Mouse (Mus musculus) lung, embryonic 16.5 days (tissue): ENCODE results near the gene Tmem161a. TPM values are rescaled to one million over a fixed set of nuclear protein-coding genes. Genes with fewer than 3 reads are reported as not detected.

ENCODE experiments used
- ATAC-seq: fragments of 200-750 bp; cut with Nextera tagmentation; 2 replicates; pipeline ENCODE4 v1.8.0; 2017; ENCODE audit warnings: low read depth, mild to moderate bottlenecking, moderate library complexity
- H3K27ac ChIP-seq: fragments of 300-500 bp; sonication (generic); 2 replicates; pipeline ENCODE4 v1.5.1; 2014; ENCODE audit warnings: mild to moderate bottlenecking, control low read depth, low read length
- H3K27me3 ChIP-seq: fragments of 300-500 bp; sonication (generic); 2 replicates; pipeline ENCODE4 v1.6.1; 2014; ENCODE audit warnings: low read depth, low read length, mixed read lengths; ENCODE audit not compliant: control insufficient read depth, insufficient read depth
- H3K36me3 ChIP-seq: fragments of 300-500 bp; sonication (generic); 2 replicates; pipeline ENCODE4 v1.6.1; 2014; ENCODE audit warnings: low read length; ENCODE audit not compliant: control insufficient read depth, insufficient read depth
- H3K4me1 ChIP-seq: fragments of 300-500 bp; sonication (generic); replicated peaks from 2 replicates; pipeline ENCODE4 v1.6.1; 2014; ENCODE audit warnings: low read length, mixed read lengths; ENCODE audit not compliant: control insufficient read depth, insufficient read depth
- H3K4me2 ChIP-seq: fragments of 300-500 bp; sonication (generic); 2 replicates; pipeline ENCODE4 v1.6.1; 2014; ENCODE audit warnings: low read depth, low read length, control low read depth
- H3K4me3 ChIP-seq: fragments of 300-500 bp; sonication (generic); 2 replicates; pipeline ENCODE4 v1.5.1; 2014; ENCODE audit warnings: mild to moderate bottlenecking, low read length, control low read depth
- H3K9ac ChIP-seq: fragments of 300-500 bp; sonication (generic); 2 replicates; pipeline ENCODE4 v1.6.1; 2014; ENCODE audit warnings: low read length, control low read depth
- H3K9me3 ChIP-seq: fragments of 300-500 bp; sonication (generic); 2 replicates; pipeline ENCODE4 v1.6.1; 2016; ENCODE audit warnings: low read length; ENCODE audit not compliant: control insufficient read depth
- WGBS: fragments of 180-500 bp; shearing (Covaris S2); extraction: QIAGEN DNeasy Blood & Tissue Kit; methylation state at CpG from one replicate; pipeline ENCODE4 v1.1.7; 2014; 5-methylcytosine and 5-hydroxymethylcytosine counted together
- polyA plus RNA-seq: library from polyadenylated mRNA; unstranded; fragments of >200 nt; fragmentation: Nextera tagmentation; extraction: Ambion mirVana; gene quantifications from 2 replicates; pipeline ENCODE4 v1.2.1, GENCODE M21; 2015

The Tmem161a gene
- 68.8 and 69.9 TPM in 2 replicates for polyA plus RNA-seq

- peak within 1 kb of the TSS; percentile 75 for H3K4me3 ChIP-seq
- peak within 1 kb of the TSS; percentile 89 for H3K9ac ChIP-seq
- peaks cover 17% of the 10 kb centered on the region; the same call in 1 of the 2 replicates for H3K4me1 ChIP-seq
- peak within 1 kb of the TSS; percentile 75 for H3K4me2 ChIP-seq
- peak within 1 kb of the TSS; percentile 45 for H3K27ac ChIP-seq
- peaks cover 1% of the 10 kb centered on the region for H3K36me3 ChIP-seq
- H3K9me3 ChIP-seq: no peaks in the 10 kb centered on the region
- peak; percentile 99 for ATAC-seq
- no peaks in the 10 kb centered on the region for H3K27me3 ChIP-seq
- 3% methylated on average over 27 of the region's 27 CpGs for WGBS
Observed at GRCm38 (mm10) chr8:70172043-70172681, at the start of gene Tmem161a. Tmem161a (plus strand) TSS chr8:70172356.

GRCm38 (mm10) chr8:70122863-70123262, 49.3 kb upstream of the Tmem161a start:
- Histone ChIP-seq H3K36me3 (no peaks in the 10 kb centered on the region), H3K4me3 (no peak overlapping the region), H3K27me3 (peaks cover 20% of the 10 kb centered on the region), H3K4me1 (no peaks in the 10 kb centered on the region; the same call in 1 of the 2 replicates), H3K4me2 (no peak overlapping the region), H3K27ac (no peak overlapping the region), H3K9ac (no peak overlapping the region), H3K9me3 (no peaks in the 10 kb centered on the region)
- no peak for ATAC-seq
- WGBS: 47% methylated on average over 2 of the region's 2 CpGs

GRCm38 (mm10) chr8:70124992-70125391, 47.2 kb upstream of the Tmem161a start:
- Histone ChIP-seq H3K27me3 (peaks cover 4% of the 10 kb centered on the region), H3K4me2 (no peak overlapping the region)

GRCm38 (mm10) chr8:70128435-70128834, 43.7 kb upstream of the Tmem161a start:
- 53% methylated on average over 3 of the region's 3 CpGs for WGBS
- Histone ChIP-seq H3K4me1 (peaks cover 15% of the 10 kb centered on the region), H3K36me3 (no peaks in the 10 kb centered on the region), H3K4me2 (no peak overlapping the region), H3K9ac (no peak overlapping the region), H3K27ac (no peak overlapping the region), H3K27me3 (no peaks in the 10 kb centered on the region), H3K4me3 (no peak overlapping the region), H3K9me3 (no peaks in the 10 kb centered on the region)
- ATAC-seq: no peak

More at GRCm38 (mm10) chr8:70124992-70125391, 47.2 kb upstream of the Tmem161a start:
- no peak for ATAC-seq
- Histone ChIP-seq H3K36me3 (no peaks in the 10 kb centered on the region), H3K9me3 (no peaks in the 10 kb centered on the region), H3K9ac (no peak overlapping the region), H3K27ac (no peak overlapping the region), H3K4me3 (no peak overlapping the region), H3K4me1 (peaks cover 7% of the 10 kb centered on the region)
- WGBS: 51% methylated on average over 8 of the region's 8 CpGs

- H3K4me1 ChIP-seq: peaks cover 15% of the 10 kb centered on the region
- H3K27ac ChIP-seq: no peak overlapping the region
Observed at GRCm38 (mm10) chr8:70129309-70129952, 42.7 kb upstream of the Tmem161a start.

GRCm38 (mm10) chr8:70130066-70130465, 42.1 kb upstream of the Tmem161a start:
- H3K4me2 ChIP-seq: no peak overlapping the region
- no peak overlapping the region for H3K9ac ChIP-seq
- H3K4me1 ChIP-seq: peaks cover 15% of the 10 kb centered on the region
- WGBS: 83% methylated on average over 3 of the region's 3 CpGs
- no peak overlapping the region for H3K4me3 ChIP-seq
- no peak for ATAC-seq
- no peaks in the 10 kb centered on the region for H3K27me3 ChIP-seq
- H3K9me3 ChIP-seq: no peaks in the 10 kb centered on the region
- no peak overlapping the region for H3K27ac ChIP-seq
- peaks cover 2% of the 10 kb centered on the region for H3K36me3 ChIP-seq

More at GRCm38 (mm10) chr8:70129309-70129952, 42.7 kb upstream of the Tmem161a start:
- H3K36me3 ChIP-seq: peaks cover 2% of the 10 kb centered on the region
- H3K4me2 ChIP-seq: no peak overlapping the region
- no peak overlapping the region for H3K9ac ChIP-seq
- no peak overlapping the region for H3K4me3 ChIP-seq
- no peaks in the 10 kb centered on the region for H3K27me3 ChIP-seq
- H3K9me3 ChIP-seq: no peaks in the 10 kb centered on the region
- WGBS: 46% methylated on average over 9 of the region's 9 CpGs
- ATAC-seq: no peak

- peak within 1 kb of the TSS; percentile 72 for H3K9ac ChIP-seq
- peaks cover 15% of the 10 kb centered on the region for H3K4me1 ChIP-seq
- H3K4me2 ChIP-seq: peak within 1 kb of the TSS; percentile 73
- H3K36me3 ChIP-seq: peaks cover 11% of the 10 kb centered on the region
- no peaks in the 10 kb centered on the region for H3K27me3 ChIP-seq
- H3K4me3 ChIP-seq: peak within 1 kb of the TSS; percentile 58
- H3K27ac ChIP-seq: no peak within 1 kb of the TSS
- ATAC-seq: peak; percentile 91
- H3K9me3 ChIP-seq: no peaks in the 10 kb centered on the region
- WGBS: 1% methylated on average over 37 of the region's 37 CpGs
Observed at GRCm38 (mm10) chr8:70131166-70131883, 40.8 kb upstream of the Tmem161a start, which contains the start of gene Nr2c2ap. Nr2c2ap (plus strand) TSS chr8:70131333.

GRCm38 (mm10) chr8:70134086-70134485, 38.1 kb upstream of the Tmem161a start:
- ATAC-seq: no peak
- Histone ChIP-seq H3K4me3 (no peak overlapping the region), H3K9ac (no peak overlapping the region), H3K27me3 (no peaks in the 10 kb centered on the region), H3K9me3 (no peaks in the 10 kb centered on the region), H3K36me3 (peaks cover 11% of the 10 kb centered on the region), H3K4me1 (peaks cover 16% of the 10 kb centered on the region), H3K27ac (no peak overlapping the region), H3K4me2 (no peak overlapping the region)
- whole genome bisulfite sequencing: 89% methylated on average over 5 of the region's 5 CpGs

GRCm38 (mm10) chr8:70134931-70135330, 37.2 kb upstream of the Tmem161a start:
- Histone ChIP-seq H3K36me3 (peaks cover 11% of the 10 kb centered on the region), H3K27me3 (no peaks in the 10 kb centered on the region), H3K4me3 (no peak overlapping the region), H3K4me2 (no peak overlapping the region), H3K9me3 (no peaks in the 10 kb centered on the region), H3K27ac (no peak overlapping the region), H3K4me1 (peaks cover 14% of the 10 kb centered on the region), H3K9ac (no peak overlapping the region)
- no peak for ATAC-seq
- 85% methylated on average over 9 of the region's 9 CpGs for WGBS
